Mouse (Mus musculus) kidney, adult 2 months (tissue): ENCODE measurements around the gene Erc2.

Source experiments
- CTCF ChIP-seq: fragments of 200-500 bp; conservative IDR thresholded peaks from 2 replicates; pipeline ENCODE4 v1.5.1; 2011; ENCODE audit warnings: low read depth, mild to moderate bottlenecking, control low read depth, low read length, moderate library complexity, mixed read lengths; ENCODE audit not compliant: insufficient read depth, insufficient read length
- POLR2A ChIP-seq: fragments of 200-500 bp; IDR thresholded peaks from one replicate; pipeline ENCODE4 v1.6.1; 2011; ENCODE audit warnings: low read depth, low read length, control low read depth

- TF ChIP-seq POLR2A, result no peak
- TF ChIP-seq CTCF, result no peak
Measured at GRCm38 (mm10) chr14:28376208-28376805, 754.1 kb downstream of the Erc2 start.
